12 mouse cellular contexts compared by ENCODE assay signal in the genomic region with DNA sequence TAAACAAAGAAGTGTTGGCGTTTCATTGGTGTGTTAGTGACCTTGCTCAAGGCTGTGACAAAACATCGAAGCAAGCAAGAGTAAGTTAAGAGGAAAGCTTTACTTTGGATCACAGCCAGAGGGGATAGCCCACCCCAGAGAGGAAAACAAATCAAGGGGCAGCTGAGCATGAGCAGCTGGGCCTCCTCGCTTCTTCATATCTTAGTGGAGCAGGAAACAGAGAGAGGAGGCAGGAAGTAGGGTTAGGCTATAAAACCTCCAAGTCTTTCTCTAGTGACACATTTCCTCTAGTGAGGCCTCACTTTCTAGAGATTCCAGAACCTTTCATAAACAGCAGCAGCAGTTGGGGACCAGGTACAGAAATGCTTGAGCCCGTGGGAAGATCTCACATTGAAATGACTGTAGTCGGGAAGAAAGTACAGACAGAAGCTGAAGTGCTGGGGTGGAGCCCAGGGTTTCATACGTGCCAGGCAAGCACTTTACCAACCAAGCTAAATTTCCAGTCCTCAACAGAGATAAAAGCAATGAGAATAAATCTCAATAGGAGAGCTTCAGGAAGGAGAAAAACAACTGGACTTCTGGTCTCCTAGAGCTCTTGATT. TPM values are rescaled to one million over a fixed set of nuclear protein-coding genes. Genes with fewer than 3 reads are reported as not detected.
DNase-seq lines count a peak whose midpoint lies in the region; ATAC-seq and TF ChIP-seq lines count a peak whose summit lies in the region.
"Had no signal": no experiment of that assay in that cellular context is flagged by ENCODE, and none has a peak within 500 bp of the region (broad histone marks: within the 10 kb centered on the region; RNA-seq: fewer than 3 reads in every experiment).

No protein-coding gene starts in this region.

- H3K9ac ChIP-seq in heart, embryonic 14.5 days (ENCODE audit: low read length) = no peak overlapping the region
- no peak overlapping the region for H3K9ac ChIP-seq in lung, embryonic 15.5 days
- H3K9ac ChIP-seq in intestine, embryonic 16.5 days (ENCODE audit: low read depth, low read length) = no peak overlapping the region
- no peak overlapping the region for H3K9ac ChIP-seq in midbrain, postnatal 0 days (replicated peaks; ENCODE audit: low read length, poor library complexity, severe bottlenecking)

- no peak for DNase-seq in heart, embryonic 10.5 days (ENCODE audit: low spot score)
- no peak for DNase-seq in lung, postnatal 36 days
- DNase-seq in MEL-GATA-1-ER (ENCODE audit: extremely low read depth, low read depth) = peak; percentile 53
- DNase-seq in Muller cell, postnatal 12 days (ENCODE audit: inconsistent ontology term) = no peak
- no peak for DNase-seq in midbrain, postnatal 0 days (ENCODE audit: low spot score)
- DNase-seq: cerebellum, postnatal 14 days; lung, postnatal 4 days had no signal

- no peaks in the 10 kb centered on the region for H3K36me3 ChIP-seq in heart, embryonic 14.5 days (ENCODE audit: control insufficient read depth, insufficient read depth, low read length)
- H3K36me3 ChIP-seq in heart, embryonic 10.5 days = no peaks in the 10 kb centered on the region
- no peaks in the 10 kb centered on the region for H3K36me3 ChIP-seq in lung, embryonic 15.5 days
- H3K36me3 ChIP-seq in intestine, embryonic 16.5 days (ENCODE audit: control insufficient read depth, insufficient read depth, low read length) = no peaks in the 10 kb centered on the region
- no peaks in the 10 kb centered on the region for H3K36me3 ChIP-seq in midbrain, postnatal 0 days (ENCODE audit: insufficient read depth, low read length)

- peak overlapping the region; percentile 69 to 82 for H3K27ac ChIP-seq in heart, embryonic 14.5 days (replicated peaks in 1 of 2; ENCODE audit: control insufficient read depth in 1 of 2, insufficient read depth in 1 of 2, low read depth in 2 of 2, low read length in 2 of 2)
- H3K27ac ChIP-seq in heart, embryonic 10.5 days = no peak overlapping the region
- H3K27ac ChIP-seq in lung, embryonic 15.5 days = peak overlapping the region; percentile 46
- no peak overlapping the region for H3K27ac ChIP-seq in intestine, embryonic 16.5 days (ENCODE audit: low read length)
- no peak overlapping the region for H3K27ac ChIP-seq in midbrain, postnatal 0 days (ENCODE audit: low read depth, low read length)

- no peak overlapping the region for H3K4me2 ChIP-seq in heart, embryonic 14.5 days (ENCODE audit: low read length)
- H3K4me2 ChIP-seq in lung, embryonic 15.5 days = no peak overlapping the region
- no peak overlapping the region for H3K4me2 ChIP-seq in intestine, embryonic 16.5 days (ENCODE audit: low read depth, low read length)
- H3K4me2 ChIP-seq in midbrain, postnatal 0 days (ENCODE audit: low read depth, low read length, poor library complexity, severe bottlenecking) = no peak overlapping the region

- H3K4me3 ChIP-seq in heart, embryonic 14.5 days (ENCODE audit: control insufficient read depth in 1 of 2, insufficient read depth in 1 of 2, low read depth in 1 of 2, low read length in 2 of 2) = no peak overlapping the region
- no peak overlapping the region for H3K4me3 ChIP-seq in heart, embryonic 10.5 days
- no peak overlapping the region for H3K4me3 ChIP-seq in lung, embryonic 15.5 days
- no peak overlapping the region for H3K4me3 ChIP-seq in intestine, embryonic 16.5 days (ENCODE audit: low read length)
- H3K4me3 ChIP-seq in midbrain, postnatal 0 days (ENCODE audit: low read depth, low read length) = no peak overlapping the region

- ATAC-seq in heart, embryonic 14.5 days (ENCODE audit: insufficient number of reproducible peaks, insufficient read depth, low FRiP score, low read depth) = peak; percentile 84
- ATAC-seq in lung, embryonic 15.5 days (ENCODE audit: borderline replicate concordance, extremely low read depth, low FRiP score, low TSS enrichment) = no peak
- ATAC-seq in intestine, embryonic 16.5 days = 0 out of 2 replicates have a peak, but pooled peaks have one; percentile 23
- ATAC-seq in midbrain, postnatal 0 days (ENCODE audit: low FRiP score) = no peak
- ATAC-seq: hindbrain, embryonic 16.5 days had no signal

- H3K9me3 ChIP-seq in heart, embryonic 14.5 days (ENCODE audit: control insufficient read depth, low read length) = no peaks in the 10 kb centered on the region
- no peaks in the 10 kb centered on the region for H3K9me3 ChIP-seq in heart, embryonic 10.5 days
- no peaks in the 10 kb centered on the region for H3K9me3 ChIP-seq in lung, embryonic 15.5 days
- H3K9me3 ChIP-seq in intestine, embryonic 16.5 days (ENCODE audit: control insufficient read depth, low read length) = no peaks in the 10 kb centered on the region
- H3K9me3 ChIP-seq in midbrain, postnatal 0 days (ENCODE audit: low read length) = no peaks in the 10 kb centered on the region

- H3K27me3 ChIP-seq in heart, embryonic 14.5 days (ENCODE audit: control insufficient read depth, insufficient read depth, low read length) = no peaks in the 10 kb centered on the region
- H3K27me3 ChIP-seq in heart, embryonic 10.5 days (ENCODE audit: insufficient read depth, poor library complexity, severe bottlenecking) = no peaks in the 10 kb centered on the region
- H3K27me3 ChIP-seq in lung, embryonic 15.5 days = no peaks in the 10 kb centered on the region
- no peaks in the 10 kb centered on the region for H3K27me3 ChIP-seq in intestine, embryonic 16.5 days (replicated peaks; ENCODE audit: control insufficient read depth, insufficient read depth, low read length)
- no peaks in the 10 kb centered on the region for H3K27me3 ChIP-seq in midbrain, postnatal 0 days (ENCODE audit: insufficient read depth, low read length)
- H3K27me3 ChIP-seq: CH12.LX had no signal

- peaks cover 5 to 17% of the 10 kb centered on the region in 2 experiments; a peak in 3 of 4 replicates for H3K4me1 ChIP-seq in heart, embryonic 14.5 days (ENCODE audit: control insufficient read depth in 2 of 2, insufficient read depth in 2 of 2, low read length in 2 of 2)
- peaks cover 17% of the 10 kb centered on the region for H3K4me1 ChIP-seq in heart, embryonic 10.5 days
- H3K4me1 ChIP-seq in lung, embryonic 15.5 days = no peaks in the 10 kb centered on the region; the same call in 1 of the 2 replicates
- no peaks in the 10 kb centered on the region for H3K4me1 ChIP-seq in intestine, embryonic 16.5 days (ENCODE audit: control insufficient read depth, insufficient read depth, low read length)
- no peaks in the 10 kb centered on the region for H3K4me1 ChIP-seq in midbrain, postnatal 0 days (ENCODE audit: insufficient read depth, low read length)

- WGBS in heart, embryonic 14.5 days = 52% methylated on average over 6 of the region's 6 CpGs
- WGBS in heart, embryonic 10.5 days = 59% methylated on average over 6 of the region's 6 CpGs
- 39% methylated on average over 6 of the region's 6 CpGs for WGBS in lung, embryonic 15.5 days
- 55% methylated on average over 6 of the region's 6 CpGs for WGBS in intestine, embryonic 16.5 days
- 82% methylated on average over 6 of the region's 6 CpGs for WGBS in midbrain, postnatal 0 days

- TF ChIP-seq CTCF in midbrain, postnatal 0 days (IDR thresholded peaks at IDR 0.05) = no peak

RNA-seq across cellular contexts. Expression of gene Hopx, which starts 33.2 kb away (rescaled TPM):
- 30.1 and 34.0 TPM in 2 replicates for polyA plus RNA-seq in heart, embryonic 14.5 days (2014; fragmentation: Nextera tagmentation; extraction: Ambion mirVana)
- polyA plus RNA-seq in heart, embryonic 10.5 days (2016; fragmentation: Nextera tagmentation; extraction: Ambion mirVana) = 6.7 and 11.5 TPM in 2 replicates
- polyA plus RNA-seq in lung, embryonic 15.5 days (2015; fragmentation: Nextera tagmentation; extraction: Ambion mirVana) = 6.4 and 7.9 TPM in 2 replicates
- 2.8 and 4.4 TPM in 2 replicates for polyA plus RNA-seq in intestine, embryonic 16.5 days (2015; fragmentation: Nextera tagmentation; extraction: Ambion mirVana)
- 9.1 and 20.8 TPM in 2 replicates for total RNA-seq in midbrain, postnatal 0 days (2014; rRNA removed)
- 1.4 and 1.8 TPM in 2 replicates for polyA plus RNA-seq in midbrain, postnatal 0 days (2015; fragmentation: Nextera tagmentation; extraction: Ambion mirVana)

Comparison
In these comparisons a context has a peak if more than half of its experiments do, and no peak if none do; other contexts are left out.
1. H3K27ac ChIP-seq: peak in heart, embryonic 14.5 days (2 of 2) and lung, embryonic 15.5 days (single experiment); none in heart, embryonic 10.5 days (single experiment), intestine, embryonic 16.5 days (single experiment) and midbrain, postnatal 0 days (single experiment).
2. ATAC-seq: peak in heart, embryonic 14.5 days (single experiment) and intestine, embryonic 16.5 days (single experiment); none in lung, embryonic 15.5 days (single experiment) and midbrain, postnatal 0 days (single experiment).